8 mouse cellular contexts compared by ENCODE assay signal in the genomic region with DNA sequence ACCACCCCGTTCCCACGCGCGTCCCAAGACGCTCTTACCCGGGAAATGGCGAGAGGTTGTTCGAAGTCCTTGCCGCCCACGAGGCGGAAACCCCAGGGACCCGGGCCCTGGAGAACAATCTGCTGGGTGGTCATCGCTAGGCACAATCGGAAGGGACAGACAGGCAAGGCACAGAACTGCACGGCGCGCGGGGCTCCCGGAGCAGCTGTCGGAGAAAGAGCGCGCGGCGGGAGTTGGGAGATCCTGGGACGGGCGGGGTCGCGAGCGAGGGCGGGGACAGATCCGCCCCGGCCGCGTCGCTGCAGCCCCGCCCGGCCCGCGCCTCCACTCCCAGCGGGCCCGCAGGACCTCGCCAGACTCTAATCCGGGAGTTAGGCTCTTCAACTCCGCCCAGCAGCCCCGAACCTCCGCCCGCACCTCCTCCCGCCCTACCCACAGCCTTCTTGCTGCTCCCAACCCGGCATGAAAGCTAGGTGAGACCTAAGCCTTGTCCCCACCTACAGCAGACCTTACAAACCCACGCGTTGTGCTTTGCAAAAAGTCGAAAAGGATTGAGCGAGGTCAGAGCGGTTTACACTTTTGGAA. TPM values are rescaled to one million over a fixed set of nuclear protein-coding genes. Genes with fewer than 3 reads are reported as not detected.
DNase-seq lines count a peak whose midpoint lies in the region; ATAC-seq and TF ChIP-seq lines count a peak whose summit lies in the region.

A gene (minus strand): TSS at position 535 of the 585 bp plus-strand sequence.

- no peak; the same call in 1 of the 2 replicates for TF ChIP-seq EP300 in heart, adult 2 months (IDR thresholded peaks at IDR 0.05; ENCODE audit: insufficient read depth, low read depth, low read length)

- no peaks in the 10 kb centered on the region for H3K79me2 ChIP-seq in heart, adult 2 months (replicated peaks; ENCODE audit: control insufficient read depth, insufficient read depth, low read length)

- H3K9me3 ChIP-seq in neural tube, embryonic 13.5 days, result no peaks in the 10 kb centered on the region

- ATAC-seq in neural tube, embryonic 13.5 days (ENCODE audit: low read depth), result peak; percentile 73; the same call in 1 of the 2 replicates

- peak within 1 kb of the TSS; percentile 91 for H3K4me3 ChIP-seq in heart, adult 2 months
- H3K4me3 ChIP-seq in kidney, adult 2 months (ENCODE audit: insufficient read depth, low read depth, low read length), result peak within 1 kb of the TSS; percentile 45
- H3K4me3 ChIP-seq in neural tube, embryonic 13.5 days, result peak within 1 kb of the TSS; percentile 55

- peak within 1 kb of the TSS; percentile 96 for H3K9ac ChIP-seq in heart, adult 2 months (ENCODE audit: low read depth, low read length)
- H3K9ac ChIP-seq in neural tube, embryonic 13.5 days, result peak within 1 kb of the TSS; percentile 61

- peaks cover 9% of the 10 kb centered on the region for H3K4me1 ChIP-seq in heart, adult 2 months (ENCODE audit: control insufficient read depth, insufficient read depth, low read length)
- H3K4me1 ChIP-seq in kidney, adult 2 months (ENCODE audit: control insufficient read depth, insufficient read depth, low read length), result no peaks in the 10 kb centered on the region
- H3K4me1 ChIP-seq in neural tube, embryonic 13.5 days (replicated peaks), result peaks cover 18% of the 10 kb centered on the region

- peak within 1 kb of the TSS; percentile 98 for H3K4me2 ChIP-seq in neural tube, embryonic 13.5 days

- DNase-seq in right cerebral cortex, postnatal 4 days, result peak; percentile 35
- DNase-seq in right cerebral cortex, postnatal 36 days (ENCODE audit: low spot score in 2 of 2), result no peak
- peak; percentile 50 for DNase-seq in embryo, embryonic 11.5 days (ENCODE audit: low read depth, low spot score)
- DNase-seq in heart, adult 2 months, result peak; percentile 89 to 91
- peak; percentile 58 for DNase-seq in kidney, adult 2 months
- DNase-seq in lung, adult 18-20 months, result peak; percentile 84 to 88
- DNase-seq in thymus, postnatal 14 days, result peak; percentile 79

- no peak for TF ChIP-seq CTCF in heart, adult 2 months (IDR thresholded peaks at IDR 0.05)
- TF ChIP-seq CTCF in kidney, adult 2 months (conservative IDR thresholded peaks at IDR 0.05; ENCODE audit: insufficient read depth, insufficient read length, low read depth, low read length), result no peak

- intact Hi-C loops in heart, adult 2 months (cut with DNase I), result loop anchor here (2.0 to 5.0 kb wide), 2 partner anchors 35 to 39 kb away; no protein-coding TSS in a partner anchor

- H3K36me3 ChIP-seq in heart, adult 2 months (ENCODE audit: control insufficient read depth, insufficient read depth, low read length), result peaks cover 20% of the 10 kb centered on the region
- no peaks in the 10 kb centered on the region for H3K36me3 ChIP-seq in kidney, adult 2 months (ENCODE audit: control insufficient read depth, insufficient read depth, low read length)
- no peaks in the 10 kb centered on the region for H3K36me3 ChIP-seq in neural tube, embryonic 13.5 days

- peak; percentile 87 for TF ChIP-seq POLR2A in heart, adult 2 months (IDR thresholded peaks at IDR 0.05; ENCODE audit: insufficient read depth, low read depth, low read length)
- no peak for TF ChIP-seq POLR2A in kidney, adult 2 months (IDR thresholded peaks at IDR 0.05; ENCODE audit: low read depth, low read length)

- H3K27me3 ChIP-seq in heart, adult 2 months (ENCODE audit: control insufficient read depth, insufficient read depth, low read length), result no peaks in the 10 kb centered on the region
- H3K27me3 ChIP-seq in kidney, adult 2 months (replicated peaks; ENCODE audit: control insufficient read depth, insufficient read depth, low read length), result no peaks in the 10 kb centered on the region
- peaks cover 41% of the 10 kb centered on the region for H3K27me3 ChIP-seq in neural tube, embryonic 13.5 days

- H3K27ac ChIP-seq in heart, adult 2 months, result peak within 1 kb of the TSS; percentile 87
- H3K27ac ChIP-seq in kidney, adult 2 months (ENCODE audit: insufficient read depth, low read depth, low read length), result no peak within 1 kb of the TSS
- H3K27ac ChIP-seq in neural tube, embryonic 13.5 days (replicated peaks), result no peak within 1 kb of the TSS

- WGBS in heart, adult 2 months, result under 1% methylated on average over 54 of the region's 54 CpGs
- 1% methylated on average over 50 of the region's 54 CpGs for WGBS in kidney, adult 2 months
- under 1% methylated on average over 44 of the region's 54 CpGs for WGBS in neural tube, embryonic 13.5 days

RNA-seq across cellular contexts. Expression of the gene that starts here (rescaled TPM):
- total RNA-seq in heart, adult 2 months (2021), result 100 to 1,000 TPM; 137 to 139 TPM
- polyA plus RNA-seq in heart, adult 2 months (2012; rRNA removed), result 116 and 125 TPM in 2 replicates
- 15.4 and 25.7 TPM in 2 replicates for polyA plus RNA-seq in kidney, adult 2 months (2012; rRNA removed)
- 26.2 and 27.3 TPM in 2 replicates for polyA plus RNA-seq in neural tube, embryonic 13.5 days (2015; fragmentation: Nextera tagmentation; extraction: Ambion mirVana)

Comparison
In these comparisons a context has a peak if more than half of its experiments do, and no peak if none do; other contexts are left out.
1. DNase-seq: peak in right cerebral cortex, postnatal 4 days (single experiment), embryo, embryonic 11.5 days (single experiment), heart, adult 2 months (2 of 2), kidney, adult 2 months (single experiment), lung, adult 18-20 months (2 of 2) and thymus, postnatal 14 days (single experiment); none in right cerebral cortex, postnatal 36 days (0 of 2).
2. Peak in every context shown above with its lines, with median percentiles within 50 percentile points of each other: H3K4me3 ChIP-seq.